Mouse (Mus musculus) forebrain, embryonic 13.5 days (tissue): ENCODE measurements around the gene Dguok. TPM values are rescaled to one million over a fixed set of nuclear protein-coding genes. Genes with fewer than 3 reads are reported as not detected.

ENCODE experiments used
- ATAC-seq: fragments of 200-750 bp; cut with Nextera tagmentation; 2 replicates; pipeline ENCODE4 v1.8.0; 2017
- H3K27ac ChIP-seq: fragments of 300-500 bp; sonication (generic); 2 replicates; pipeline ENCODE4 v1.5.1; 2015; ENCODE audit warnings: inconsistent platforms, mild to moderate bottlenecking, moderate library complexity
- H3K27me3 ChIP-seq: fragments of 300-500 bp; sonication (generic); 2 replicates; pipeline ENCODE4 v1.6.1; 2015; ENCODE audit warnings: mild to moderate bottlenecking, inconsistent platforms
- H3K36me3 ChIP-seq: fragments of 300-500 bp; sonication (generic); 2 replicates; pipeline ENCODE4 v1.6.1; 2015; ENCODE audit warnings: mild to moderate bottlenecking, inconsistent platforms; ENCODE audit not compliant: poor library complexity, severe bottlenecking
- H3K4me1 ChIP-seq: fragments of 300-500 bp; sonication (generic); 2 replicates; pipeline ENCODE4 v1.6.1; 2015; ENCODE audit warnings: inconsistent platforms
- H3K4me2 ChIP-seq: fragments of 300-500 bp; sonication (generic); 2 replicates; pipeline ENCODE4 v1.6.1; 2015; ENCODE audit warnings: inconsistent platforms, mild to moderate bottlenecking, moderate library complexity
- H3K4me3 ChIP-seq: fragments of 300-500 bp; sonication (generic); 2 replicates; pipeline ENCODE4 v1.5.1; 2015; ENCODE audit warnings: mild to moderate bottlenecking, inconsistent platforms
- H3K9ac ChIP-seq: fragments of 300-500 bp; sonication (generic); 2 replicates; pipeline ENCODE4 v1.6.1; 2015; ENCODE audit warnings: mild to moderate bottlenecking, inconsistent platforms
- H3K9me3 ChIP-seq: fragments of 300-500 bp; sonication (generic); replicated peaks from 2 replicates; pipeline ENCODE4 v1.6.1; 2016; ENCODE audit warnings: inconsistent platforms
- WGBS: fragments of 180-500 bp; shearing (Covaris S2); methylation state at CpG from one replicate; pipeline ENCODE4 v1.1.7; 2015; 5-methylcytosine and 5-hydroxymethylcytosine counted together
- polyA plus RNA-seq: library from polyadenylated mRNA; unstranded; fragments of >200 nt; fragmentation: Nextera tagmentation; extraction: Ambion mirVana; gene quantifications from 2 replicates; pipeline ENCODE4 v1.2.1, GENCODE M21; 2015

The Dguok gene
- polyA plus RNA-seq, 1 experiment from 2014 or later, result 68.9 TPM

DNA sequence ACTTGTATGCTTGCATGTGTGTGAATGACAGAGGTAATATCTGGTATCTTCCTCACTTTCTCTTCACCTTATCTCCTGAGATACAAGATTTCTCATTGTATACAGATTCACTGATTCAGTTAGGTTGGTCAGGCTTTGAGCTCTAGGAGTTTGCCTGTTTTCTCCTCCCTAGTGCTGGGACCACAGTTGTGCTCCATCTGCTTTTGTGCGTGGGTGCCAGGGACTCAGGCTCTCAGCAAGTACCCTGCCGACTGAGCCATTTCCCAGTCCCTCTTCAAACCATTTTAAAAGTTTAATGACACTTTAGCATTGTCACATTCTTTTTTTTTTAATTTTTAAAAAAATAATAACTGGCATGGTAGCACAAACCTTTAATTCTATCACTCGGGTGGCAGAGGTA, 8.4 kb upstream of the Dguok start:
- ATAC-seq, result no peak
- no peak overlapping the region for H3K4me3 ChIP-seq
- no peaks in the 10 kb centered on the region for H3K36me3 ChIP-seq
- no peak overlapping the region; the same call in 1 of the 2 replicates for H3K9ac ChIP-seq
- H3K9me3 ChIP-seq, result no peaks in the 10 kb centered on the region
- H3K4me2 ChIP-seq, result no peak overlapping the region
- H3K27me3 ChIP-seq, result no peaks in the 10 kb centered on the region
- H3K4me1 ChIP-seq, result no peaks in the 10 kb centered on the region
- 72% methylated on average over 3 of the region's 3 CpGs for WGBS
- no peak overlapping the region for H3K27ac ChIP-seq

- 17% methylated on average over 1 of the region's 1 CpGs for WGBS
- no peak overlapping the region for H3K9ac ChIP-seq
- peaks cover under 1% of the 10 kb centered on the region; the same call in 1 of the 2 replicates for H3K4me1 ChIP-seq
- no peak; the same call in 1 of the 2 replicates for ATAC-seq
- no peak overlapping the region for H3K27ac ChIP-seq
- H3K4me2 ChIP-seq, result no peak overlapping the region
- H3K27me3 ChIP-seq, result no peaks in the 10 kb centered on the region
- H3K4me3 ChIP-seq, result no peak overlapping the region
- no peaks in the 10 kb centered on the region for H3K9me3 ChIP-seq
- no peaks in the 10 kb centered on the region for H3K36me3 ChIP-seq
These were observed 5.7 kb upstream of the Dguok start for GRCm38 (mm10) chr6:83512495-83512894.

DNA sequence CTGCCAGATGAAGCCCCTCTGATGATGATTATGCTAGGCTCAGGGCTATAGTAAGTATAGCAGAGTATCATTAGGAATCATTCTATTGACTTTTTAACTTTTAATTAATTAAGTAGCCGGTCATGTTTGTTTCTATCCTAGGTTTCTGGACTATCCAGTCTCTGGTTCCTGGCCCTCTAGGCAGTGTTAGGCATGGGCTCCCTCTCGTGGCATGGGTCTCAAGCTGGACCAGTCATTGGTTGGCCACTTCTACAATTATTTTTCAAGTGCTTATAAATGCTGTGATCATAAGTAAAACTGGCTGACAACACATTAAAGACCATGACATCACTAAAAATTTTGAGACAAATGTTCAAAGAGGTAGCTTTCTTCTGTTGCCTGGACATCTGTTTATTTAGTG, 3.4 kb upstream of the Dguok start:
- Histone ChIP-seq H3K9me3 (no peaks in the 10 kb centered on the region), H3K9ac (no peak overlapping the region), H3K36me3 (no peaks in the 10 kb centered on the region), H3K4me1 (peaks cover 16% of the 10 kb centered on the region), H3K27me3 (no peaks in the 10 kb centered on the region), H3K4me3 (no peak overlapping the region), H3K27ac (no peak overlapping the region), H3K4me2 (no peak overlapping the region)
- WGBS, result 75% methylated on average over 2 of the region's 2 CpGs
- ATAC-seq, result no peak

GRCm38 (mm10) chr6:83509442-83509841, 2.7 kb upstream of the Dguok start:
- ATAC-seq, result no peak
- Histone ChIP-seq H3K36me3 (no peaks in the 10 kb centered on the region), H3K9ac (no peak overlapping the region), H3K4me2 (no peak overlapping the region), H3K4me3 (no peak overlapping the region), H3K27ac (no peak overlapping the region), H3K27me3 (no peaks in the 10 kb centered on the region), H3K4me1 (peaks cover 19% of the 10 kb centered on the region), H3K9me3 (no peaks in the 10 kb centered on the region)
- 44% methylated on average over 8 of the region's 8 CpGs for WGBS

DNA sequence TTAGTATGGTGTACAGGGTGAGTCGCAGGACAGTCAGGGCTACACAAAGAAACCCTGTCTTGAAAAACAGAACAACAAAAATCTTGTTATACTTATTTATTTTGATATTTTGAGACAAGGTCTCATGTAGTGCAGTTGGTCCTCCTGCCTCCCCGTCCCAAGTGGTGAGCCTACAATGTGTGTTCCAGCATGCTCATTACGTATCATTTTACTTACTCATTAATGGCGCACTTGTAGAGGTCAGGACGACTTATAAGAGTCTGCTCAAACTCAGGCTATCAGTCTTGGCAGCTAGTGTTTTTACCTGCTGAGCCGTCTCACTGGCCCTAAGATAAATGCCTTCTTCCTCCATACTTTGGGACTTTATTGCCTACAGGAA, 388 bp upstream of the Dguok start:
- ATAC-seq, result no peak; the same call in 1 of the 2 replicates
- Histone ChIP-seq H3K36me3 (no peaks in the 10 kb centered on the region), H3K9me3 (no peaks in the 10 kb centered on the region), H3K4me1 (peaks cover 19% of the 10 kb centered on the region), H3K4me2 (peak overlapping the region; percentile 73), H3K4me3 (peak overlapping the region; percentile 79), H3K9ac (peak overlapping the region; percentile 59), H3K27ac (peak overlapping the region; percentile 63), H3K27me3 (no peaks in the 10 kb centered on the region)
- 33% methylated on average over 6 of the region's 6 CpGs for WGBS

- peaks cover under 1% of the 10 kb centered on the region; the same call in 1 of the 2 replicates for H3K9me3 ChIP-seq
- H3K36me3 ChIP-seq, result peaks cover 1% of the 10 kb centered on the region; the same call in 1 of the 2 replicates
- H3K9ac ChIP-seq, result peak overlapping the region; percentile 85; the same call in 1 of the 2 replicates
- H3K4me3 ChIP-seq, result peak overlapping the region; percentile 79; the same call in 1 of the 2 replicates
- peak overlapping the region; percentile 73 for H3K4me2 ChIP-seq
- H3K27ac ChIP-seq, result no peak overlapping the region
- ATAC-seq, result no peak
- WGBS, result 92% methylated on average over 4 of the region's 4 CpGs
- no peaks in the 10 kb centered on the region for H3K27me3 ChIP-seq
- H3K4me1 ChIP-seq, result peaks cover 19% of the 10 kb centered on the region
These were observed 1.2 kb downstream of the Dguok start for GRCm38 (mm10) chr6:83505554-83505953.

DNA sequence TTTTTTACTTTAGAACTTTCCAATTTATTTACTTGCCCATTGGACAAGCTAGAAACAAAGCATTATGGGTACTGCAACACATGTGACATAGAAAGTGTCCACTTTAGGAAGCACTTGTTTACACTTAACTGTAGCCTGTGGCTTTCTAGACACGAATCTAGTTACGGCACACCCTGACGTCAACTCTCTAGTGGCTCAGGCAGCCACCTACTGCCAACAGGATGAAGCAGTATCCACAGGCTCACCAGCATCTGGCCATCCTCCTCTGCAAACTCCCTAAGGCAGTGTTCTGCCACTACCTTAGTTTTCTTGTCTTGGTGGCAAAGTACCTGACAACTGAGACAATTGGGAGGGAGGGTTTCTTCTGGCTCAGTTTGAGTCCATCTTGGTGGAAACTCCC, 3.4 kb downstream of the Dguok start:
- Histone ChIP-seq H3K4me3 (no peak overlapping the region), H3K27me3 (no peaks in the 10 kb centered on the region), H3K9ac (no peak overlapping the region), H3K36me3 (peaks cover 10% of the 10 kb centered on the region; the same call in 1 of the 2 replicates), H3K4me1 (peaks cover 19% of the 10 kb centered on the region), H3K4me2 (no peak overlapping the region), H3K9me3 (peaks cover 5% of the 10 kb centered on the region), H3K27ac (no peak overlapping the region)
- WGBS, result 88% methylated on average over 3 of the region's 3 CpGs
- ATAC-seq, result no peak

- no peaks in the 10 kb centered on the region for H3K27me3 ChIP-seq
- ATAC-seq, result no peak
- WGBS, result 79% methylated on average over 3 of the region's 3 CpGs
These were observed 4.1 kb downstream of the Dguok start for GRCm38 (mm10) chr6:83502656-83503055.

GRCm38 (mm10) chr6:83501524-83502310, 5.1 kb downstream of the Dguok start:
- Histone ChIP-seq H3K36me3 (peaks cover 11% of the 10 kb centered on the region; the same call in 1 of the 2 replicates), H3K27me3 (no peaks in the 10 kb centered on the region), H3K4me1 (peaks cover 15% of the 10 kb centered on the region), H3K27ac (no peak overlapping the region), H3K4me3 (no peak overlapping the region), H3K9me3 (peaks cover 5% of the 10 kb centered on the region), H3K9ac (no peak overlapping the region), H3K4me2 (no peak overlapping the region)
- 63% methylated on average over 9 of the region's 9 CpGs for WGBS
- ATAC-seq, result no peak

More at GRCm38 (mm10) chr6:83502656-83503055, 4.1 kb downstream of the Dguok start:
- Histone ChIP-seq H3K9me3 (peaks cover 5% of the 10 kb centered on the region), H3K36me3 (peaks cover 10% of the 10 kb centered on the region; the same call in 1 of the 2 replicates), H3K4me3 (no peak overlapping the region), H3K4me2 (no peak overlapping the region), H3K4me1 (peaks cover 19% of the 10 kb centered on the region), H3K27ac (no peak overlapping the region), H3K9ac (no peak overlapping the region)

DNA sequence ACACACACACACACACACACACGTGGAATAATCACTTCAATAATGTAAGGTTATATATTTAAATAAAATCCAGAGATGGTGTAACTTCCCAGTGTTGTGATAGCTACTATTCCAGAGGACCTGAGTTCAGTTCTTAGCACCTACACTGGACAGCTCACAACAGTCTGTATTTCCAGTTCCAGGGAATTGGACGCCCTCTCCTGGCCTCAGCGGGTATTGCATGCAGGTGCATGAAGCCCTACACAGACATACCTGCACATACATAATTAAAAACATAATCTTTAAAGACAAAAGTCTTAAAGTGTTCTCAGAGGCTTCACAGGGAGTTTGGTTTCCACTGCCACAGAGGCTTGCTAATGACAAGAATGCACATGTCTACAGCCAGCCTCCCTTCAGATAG, 6.3 kb downstream of the Dguok start:
- Histone ChIP-seq H3K4me1 (peaks cover 6% of the 10 kb centered on the region), H3K27ac (no peak overlapping the region), H3K9me3 (peaks cover 5% of the 10 kb centered on the region), H3K4me2 (no peak overlapping the region), H3K4me3 (no peak overlapping the region), H3K9ac (no peak overlapping the region), H3K36me3 (peaks cover 23% of the 10 kb centered on the region; the same call in 1 of the 2 replicates), H3K27me3 (no peaks in the 10 kb centered on the region)
- no peak for ATAC-seq
- WGBS, result 67% methylated on average over 3 of the region's 3 CpGs

- Histone ChIP-seq H3K27me3 (no peaks in the 10 kb centered on the region), H3K27ac (no peak overlapping the region), H3K4me3 (no peak overlapping the region), H3K4me2 (no peak overlapping the region), H3K9me3 (peaks cover 5% of the 10 kb centered on the region), H3K36me3 (peaks cover 28% of the 10 kb centered on the region; the same call in 1 of the 2 replicates), H3K4me1 (no peaks in the 10 kb centered on the region; the same call in 1 of the 2 replicates), H3K9ac (no peak overlapping the region)
- no peak for ATAC-seq
- 94% methylated on average over 10 of the region's 10 CpGs for WGBS
These were observed 7.7 kb downstream of the Dguok start for GRCm38 (mm10) chr6:83499078-83499477.

DNA sequence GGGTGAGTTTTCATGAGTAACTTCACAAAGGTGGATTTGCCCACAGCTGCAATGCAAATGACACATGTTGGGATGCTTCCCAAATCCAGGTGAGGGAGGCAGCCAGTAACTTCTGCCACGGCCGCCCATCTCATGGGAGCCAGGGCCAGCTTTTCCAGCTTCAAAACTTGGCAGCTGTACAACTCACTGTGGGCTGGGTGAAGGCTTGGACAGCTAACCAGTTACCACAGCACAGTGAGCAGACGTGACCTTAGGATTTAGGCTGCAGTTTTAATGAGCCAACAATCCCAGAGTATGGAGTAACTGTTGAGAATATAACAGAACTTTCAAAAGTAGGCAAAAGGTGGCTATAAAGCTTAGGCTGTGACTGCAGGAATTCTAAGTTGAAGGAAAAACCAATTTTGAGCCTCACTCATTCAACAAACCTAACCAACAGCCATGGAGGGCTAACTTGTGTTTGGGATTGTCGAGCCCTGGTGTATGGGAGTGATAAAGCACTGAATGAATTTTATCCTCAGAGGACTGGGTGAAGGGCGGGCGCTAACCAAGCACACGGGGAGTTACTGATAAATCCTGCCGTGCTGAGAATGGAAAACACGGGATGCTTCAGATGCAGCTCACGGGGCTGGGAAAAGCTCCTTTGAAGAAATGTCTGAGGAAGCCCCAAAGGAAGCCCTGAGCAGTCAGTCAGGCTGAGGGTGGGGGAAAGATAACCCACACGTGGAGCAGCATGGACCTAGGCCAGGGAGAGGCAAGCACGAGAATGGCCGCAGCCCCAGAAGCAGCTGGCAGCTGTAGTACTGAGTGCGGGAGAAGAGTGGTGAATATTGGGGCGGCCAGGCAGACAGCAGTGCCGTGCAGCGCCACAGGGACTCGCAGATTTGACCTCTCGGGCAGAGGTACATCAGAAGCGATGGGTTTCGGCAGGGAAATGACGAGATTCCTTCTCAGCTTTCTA, 9.7 kb downstream of the Dguok start:
- peaks cover 40% of the 10 kb centered on the region for H3K36me3 ChIP-seq
- H3K4me2 ChIP-seq, result no peak overlapping the region
- 90% methylated on average over 22 of the region's 22 CpGs for WGBS
- no peak overlapping the region for H3K4me3 ChIP-seq
- H3K9me3 ChIP-seq, result peaks cover 5% of the 10 kb centered on the region
- no peak overlapping the region for H3K9ac ChIP-seq
- no peak for ATAC-seq
- no peaks in the 10 kb centered on the region; the same call in 1 of the 2 replicates for H3K4me1 ChIP-seq
- H3K27ac ChIP-seq, result no peak overlapping the region
- no peaks in the 10 kb centered on the region for H3K27me3 ChIP-seq
